Mouse (Mus musculus) frontal cortex, postnatal 10 days (tissue): ENCODE measurements around the gene Nwd2.

Source experiments
- DNase-seq, 2 experiments: peaks; one replicate each; pipeline ENCODE4 v3.0.0; 2022; ENCODE audit warnings: low spot score in 2 of 2, mixed read lengths in 1 of 2

Nwd2 gene

DNA sequence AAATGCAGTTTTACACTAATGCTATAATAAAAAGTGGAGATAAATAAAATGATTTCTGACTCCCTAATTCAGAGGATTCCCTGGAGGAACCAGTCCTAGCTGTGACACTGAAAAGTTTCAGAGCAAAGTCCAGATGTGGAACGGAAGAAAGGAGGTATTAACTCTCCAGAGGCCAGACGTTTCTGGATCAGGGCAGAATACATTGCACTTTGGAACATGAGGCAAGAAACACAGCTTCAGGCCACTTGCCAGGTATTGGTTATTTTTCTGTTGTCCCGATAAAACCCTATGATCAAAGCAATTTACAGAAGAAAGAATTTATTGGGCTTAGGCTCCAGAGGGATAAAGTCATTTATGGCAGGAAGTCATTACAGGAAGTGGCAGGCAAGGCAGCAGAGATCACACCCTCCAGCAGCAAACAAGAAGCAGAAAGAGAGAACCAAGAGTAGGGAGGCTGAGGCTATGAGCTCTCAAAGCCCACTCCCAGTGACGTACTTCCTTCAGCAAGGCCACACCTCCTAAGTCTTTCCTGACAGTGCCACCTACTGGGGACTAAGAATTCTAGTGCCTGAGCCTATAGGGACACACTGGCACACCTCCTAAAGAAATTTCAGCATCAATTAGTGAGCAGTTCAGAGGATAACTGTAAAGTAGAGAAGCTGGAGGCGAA is 106.3 kb downstream of the Nwd2 start:
- DNase-seq, result no peak

DNA sequence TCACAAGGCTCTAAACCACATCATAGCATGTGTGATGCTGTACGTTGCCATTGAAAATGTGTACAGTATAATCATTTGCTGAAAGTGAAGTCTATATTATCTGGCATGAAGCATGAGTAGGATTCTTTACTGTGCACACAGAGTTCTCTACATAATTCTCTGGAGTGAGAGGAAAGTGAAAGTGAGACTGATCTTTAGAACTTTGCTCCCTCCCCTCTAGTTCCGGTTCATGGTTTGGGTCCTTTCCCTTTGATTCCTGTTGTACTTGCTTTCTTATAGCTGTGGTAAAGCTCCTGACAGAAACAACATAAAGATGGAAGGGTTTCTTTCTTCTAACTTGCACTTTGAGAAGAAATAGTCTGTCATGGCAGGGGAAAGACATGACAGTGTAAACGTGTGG is 107.0 kb downstream of the Nwd2 start:
- no peak for DNase-seq

DNA sequence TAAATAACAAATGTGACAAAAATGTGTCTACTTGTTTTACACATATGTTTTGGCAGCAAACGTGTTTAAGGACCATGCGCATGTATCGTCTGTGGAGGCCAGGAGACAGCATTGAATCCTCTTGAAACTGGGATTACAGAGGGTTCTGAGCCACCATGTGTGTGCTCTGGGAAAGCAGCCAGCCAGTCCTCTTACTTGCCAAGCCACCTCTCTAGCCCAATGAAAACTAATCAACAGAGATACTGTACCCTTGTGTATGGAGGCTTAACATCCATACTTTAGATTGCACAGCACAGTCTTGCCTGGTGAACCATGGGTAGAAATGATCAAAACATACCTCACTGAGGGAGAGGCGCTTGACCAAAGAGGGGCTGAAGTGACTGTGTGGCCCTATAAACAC is 117.0 kb downstream of the Nwd2 start:
- DNase-seq, result no peak

DNA sequence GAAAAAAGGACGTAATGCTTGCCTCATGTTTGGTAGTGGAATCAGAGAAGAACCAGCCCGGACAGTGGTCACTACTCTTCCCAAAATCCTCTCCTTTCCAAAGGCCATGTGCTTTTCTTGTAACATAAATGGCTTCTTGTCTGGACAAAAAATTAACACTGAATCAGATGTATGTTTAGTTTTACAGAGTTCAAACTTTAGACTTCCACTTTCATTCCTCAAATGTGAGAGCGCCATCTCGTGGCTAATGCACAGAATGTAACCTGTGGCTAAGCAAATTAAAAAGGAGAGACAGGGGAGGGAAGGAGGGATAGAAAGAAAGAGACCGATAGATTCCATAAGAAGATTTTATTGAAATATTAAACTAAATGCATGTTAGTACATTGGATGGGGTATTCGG is 117.8 kb downstream of the Nwd2 start:
- DNase-seq, result peak in 1 of 2 experiments; percentile 44

DNA sequence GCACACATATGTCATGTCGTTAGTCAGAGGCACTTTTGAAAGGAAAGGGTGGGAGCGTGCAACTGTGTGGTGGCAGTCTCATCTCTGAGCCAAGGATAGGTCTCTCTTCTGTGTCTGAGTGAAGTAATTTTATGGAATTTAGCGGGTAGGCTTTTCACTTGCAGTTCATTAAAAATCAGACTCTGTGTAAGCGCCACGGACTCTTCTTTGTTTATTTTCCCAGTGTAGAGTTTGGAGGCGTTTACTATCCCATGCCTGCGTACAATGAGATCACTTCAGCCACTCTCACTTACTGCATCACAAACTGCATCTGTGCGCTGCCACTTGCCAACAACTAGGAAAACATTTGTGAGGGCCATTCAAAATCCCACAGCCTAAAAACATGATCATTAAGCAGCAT is 118.6 kb downstream of the Nwd2 start:
- no peak for DNase-seq

DNA sequence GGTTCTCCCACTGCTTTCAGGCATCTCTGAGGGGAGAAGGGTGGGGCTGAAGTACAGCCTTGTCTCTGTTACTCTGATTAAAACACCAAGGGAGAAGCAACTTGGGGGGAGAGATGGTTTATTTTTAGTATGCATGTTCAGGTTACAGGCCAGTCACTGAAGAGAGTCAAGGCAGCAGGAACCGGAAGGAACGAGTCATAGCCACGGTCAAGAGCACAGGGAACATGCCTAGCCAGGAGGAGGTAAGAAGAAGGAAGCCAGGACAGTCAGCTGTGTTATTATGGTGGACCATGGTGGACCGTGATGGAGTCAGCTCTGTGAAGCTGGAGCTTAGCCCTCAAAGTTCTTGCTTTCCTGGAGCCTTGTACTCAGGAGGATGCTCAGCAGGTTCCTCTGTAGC is 119.3 kb downstream of the Nwd2 start:
- DNase-seq, result no peak

DNA sequence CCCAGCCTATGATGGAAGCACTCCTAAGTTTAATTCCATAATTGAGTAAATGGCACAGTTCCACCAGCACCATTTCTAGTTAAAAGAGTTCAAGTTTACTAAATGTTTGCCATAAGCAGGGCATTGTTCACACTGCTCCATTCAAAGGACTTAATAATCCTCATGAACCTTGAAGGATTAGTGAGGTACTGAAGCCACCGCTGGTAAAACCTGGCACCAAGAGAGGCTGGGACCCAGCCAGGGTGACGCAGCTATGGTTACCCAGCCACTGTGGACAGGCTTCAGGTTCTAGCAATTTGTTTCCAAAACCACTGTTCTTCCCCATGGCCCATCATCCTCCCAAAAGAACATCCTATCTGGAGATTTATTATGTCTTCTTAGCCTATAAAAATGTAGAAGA is 124.1 kb downstream of the Nwd2 start:
- no peak for DNase-seq

DNA sequence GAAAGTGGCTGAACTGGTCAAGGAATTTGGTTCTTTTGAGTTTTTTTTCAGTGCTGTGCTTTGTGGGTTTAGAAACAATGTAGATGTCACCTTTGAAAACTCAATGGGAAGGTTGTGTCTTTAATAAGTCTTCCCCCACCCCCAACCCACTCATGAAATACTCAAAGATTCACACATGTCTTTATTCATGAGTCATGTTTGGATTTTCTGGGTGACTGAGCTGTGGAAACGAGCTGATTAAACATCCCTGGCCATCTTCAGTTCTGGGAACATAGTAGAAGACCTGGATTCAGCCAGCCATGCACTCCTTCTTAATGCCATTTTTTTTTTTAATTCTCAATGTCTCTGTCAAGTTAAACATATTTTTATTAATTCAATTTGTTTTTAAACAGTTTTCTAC is 124.7 kb downstream of the Nwd2 start:
- no peak for DNase-seq

DNA sequence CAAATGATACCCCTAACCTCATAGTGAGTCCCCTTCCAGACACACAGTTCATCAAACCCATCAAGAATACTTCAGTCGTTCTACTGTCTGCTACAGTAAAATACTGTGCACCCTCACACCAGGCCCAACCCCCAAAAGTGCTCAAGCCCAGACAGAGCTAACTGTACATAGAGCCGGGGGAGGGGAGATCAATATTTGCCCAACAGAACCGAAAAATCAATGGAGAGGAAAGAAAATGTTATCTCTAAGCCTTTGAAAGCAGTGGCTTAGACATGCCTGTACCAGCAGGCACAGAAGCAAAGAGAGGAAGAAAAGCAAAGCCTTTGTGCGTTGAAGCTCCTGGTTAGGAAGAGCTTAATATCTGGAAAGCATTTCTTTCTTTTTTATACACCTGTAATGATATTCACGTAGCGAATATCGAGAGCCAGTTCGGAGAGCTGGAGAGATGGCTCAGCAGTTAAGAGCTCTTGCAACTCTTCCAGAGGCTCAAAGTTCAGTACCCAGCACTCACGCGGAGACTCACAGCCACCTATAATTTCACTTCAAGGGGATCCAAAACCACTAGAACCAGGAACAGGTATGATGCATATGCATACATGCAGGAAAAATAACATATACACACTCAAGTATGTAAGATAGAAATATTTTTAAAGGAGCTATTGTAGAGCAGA is 139.4 kb downstream of the Nwd2 start:
- DNase-seq, result no peak

DNA sequence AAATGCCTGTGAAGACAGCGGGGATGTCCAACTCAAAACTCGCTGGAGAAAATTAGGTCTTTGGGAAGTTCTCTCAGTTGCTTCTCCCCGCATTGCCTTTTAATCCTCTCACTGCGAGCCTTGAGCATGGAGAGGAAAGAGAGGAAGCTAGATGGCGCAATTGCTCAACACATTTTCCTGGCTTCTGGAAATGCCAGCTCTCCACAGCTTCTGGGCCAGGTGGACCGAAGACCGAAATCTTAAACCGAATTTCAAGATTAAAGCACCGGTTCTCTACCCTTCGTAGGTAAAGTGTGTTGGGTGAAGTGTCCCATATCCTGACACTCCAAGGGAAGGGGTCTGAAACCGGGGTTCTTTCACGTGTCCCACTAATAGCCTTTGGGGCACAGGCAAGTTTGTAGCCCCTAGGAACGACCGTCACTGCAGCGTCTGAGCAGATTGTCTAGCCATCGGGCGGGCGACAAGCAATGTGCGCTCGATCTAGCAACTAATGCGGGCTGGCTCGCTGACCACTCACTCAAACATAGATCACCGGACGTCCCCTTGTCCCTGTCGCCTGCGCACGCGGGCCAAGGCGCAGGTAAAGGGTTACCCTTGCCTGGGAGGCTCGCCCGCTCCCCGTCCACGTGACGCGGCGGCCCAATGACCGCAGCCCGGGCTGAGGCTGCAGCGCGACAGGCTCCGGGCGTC is 163.1 kb downstream of the Nwd2 start, which contains the start of gene 0610040J01Rik:
0610040J01Rik (plus strand) TSS at position 545 of the 690 bp plus-strand sequence.
- peak; percentile 28 to 67 for DNase-seq

DNA sequence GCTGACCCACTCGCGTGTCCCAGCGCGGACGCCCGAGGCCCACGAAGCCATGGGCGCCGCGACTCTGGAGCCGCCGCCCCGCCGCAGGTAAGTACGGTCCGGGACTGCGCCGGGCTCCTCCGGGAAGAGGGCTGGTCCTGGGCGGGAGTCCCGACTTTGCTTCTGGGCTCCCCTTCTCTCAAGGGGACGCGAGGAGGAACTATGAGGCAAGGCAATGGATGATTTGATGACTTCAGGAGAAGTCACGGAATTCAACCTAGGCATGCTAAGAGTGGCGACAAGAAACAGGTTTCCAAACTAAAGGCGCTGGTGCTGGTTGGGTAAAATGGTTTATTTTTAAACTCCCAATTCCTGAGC is 163.6 kb downstream of the Nwd2 start:
- no peak for DNase-seq

DNA sequence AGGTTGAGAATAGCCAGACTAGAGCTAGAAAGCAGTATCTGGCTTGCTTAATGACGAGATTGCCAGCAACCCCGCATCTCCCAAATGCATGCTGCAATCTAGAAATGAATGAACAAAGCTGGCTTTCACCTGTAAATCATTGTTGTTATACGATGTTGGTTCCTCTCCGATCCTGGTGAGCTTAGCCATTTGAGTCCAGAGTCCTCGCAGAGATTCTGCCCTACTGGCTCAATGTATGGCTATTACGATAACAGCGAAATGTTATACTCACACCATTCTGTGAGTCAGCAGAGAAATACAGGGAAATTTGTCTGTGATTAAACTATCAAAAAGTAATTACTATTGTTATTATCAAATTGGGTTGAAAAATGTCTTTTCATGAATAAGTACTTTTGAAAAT is 167.7 kb downstream of the Nwd2 start:
- no peak for DNase-seq

DNA sequence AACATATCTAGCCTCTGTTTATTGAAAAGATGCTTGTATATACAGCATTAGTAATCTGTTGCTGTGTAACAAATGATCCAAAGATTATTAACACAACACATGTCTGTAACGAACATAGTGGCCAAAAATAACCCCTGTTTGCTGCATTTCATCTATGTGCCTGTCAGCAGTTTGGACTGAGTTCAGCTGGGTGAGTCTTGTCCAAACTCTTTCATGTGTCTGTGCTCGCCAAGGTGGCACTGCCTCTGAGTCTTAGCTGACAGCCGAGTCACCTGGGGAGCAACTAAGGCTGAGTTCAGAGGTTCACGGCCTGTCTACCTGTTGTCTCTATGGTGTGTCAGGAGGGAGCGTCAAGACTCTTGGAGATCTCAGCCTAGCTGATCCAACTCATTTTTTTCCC is 168.4 kb downstream of the Nwd2 start:
- DNase-seq, result no peak

DNA sequence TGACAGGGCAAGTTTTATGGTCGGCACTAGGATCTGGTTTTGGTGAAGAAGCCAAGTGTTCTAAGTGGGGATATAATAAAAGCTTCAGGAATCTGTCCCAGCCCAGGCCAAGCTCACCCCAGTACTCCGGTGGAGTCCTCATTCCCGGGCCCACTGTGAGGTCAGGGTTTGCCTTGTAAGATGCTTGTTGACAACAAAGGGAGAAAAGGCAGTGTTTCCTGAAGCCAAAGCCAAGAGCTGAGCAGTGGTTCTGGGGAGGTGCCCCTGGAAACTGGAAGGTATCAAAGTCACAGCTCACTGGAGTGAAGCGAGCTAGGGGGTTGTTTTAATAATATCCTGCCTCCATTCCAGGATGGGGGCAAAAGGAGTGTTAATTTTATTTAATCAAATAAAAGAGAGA is 170.1 kb downstream of the Nwd2 start:
- no peak for DNase-seq

DNA sequence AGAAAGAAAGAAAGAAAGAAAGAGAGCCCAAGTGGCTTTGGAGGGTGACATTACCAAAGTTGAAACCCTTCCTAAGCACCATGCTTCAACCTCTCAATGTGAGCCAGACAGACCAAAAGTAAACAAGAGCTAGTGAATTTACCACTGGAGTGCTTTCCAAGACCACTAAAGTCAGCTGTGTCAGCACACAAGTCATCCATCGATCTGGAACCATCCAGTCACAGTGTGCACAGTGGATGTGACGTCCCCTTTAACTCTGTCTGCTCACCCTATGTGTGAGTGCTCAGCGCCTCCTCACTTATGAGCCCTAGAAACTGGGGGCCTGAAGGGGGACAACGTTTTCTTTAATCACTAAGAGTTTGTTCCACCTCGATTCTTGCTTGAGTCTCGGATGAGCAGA is 170.6 kb downstream of the Nwd2 start:
- no peak for DNase-seq

DNA sequence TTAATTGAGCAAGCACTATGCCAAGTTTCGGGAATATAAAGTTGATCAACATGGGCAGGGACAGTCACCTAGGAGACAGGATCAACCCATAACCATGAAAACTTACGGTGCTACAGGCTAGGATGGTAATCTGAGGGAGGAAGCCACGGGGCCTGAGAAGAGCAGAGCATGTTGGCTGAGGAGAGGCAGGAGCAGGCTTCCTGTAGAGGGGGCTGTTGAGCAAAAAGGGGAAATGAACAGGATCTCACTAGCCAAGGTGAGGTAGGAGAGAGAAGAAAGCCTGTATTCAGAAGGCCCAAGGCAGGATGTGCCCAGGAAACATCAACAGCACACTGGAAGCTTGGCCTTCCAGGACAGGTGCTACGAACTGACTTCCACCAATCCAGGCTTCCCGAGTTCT is 172.3 kb downstream of the Nwd2 start:
- DNase-seq, result no peak

DNA sequence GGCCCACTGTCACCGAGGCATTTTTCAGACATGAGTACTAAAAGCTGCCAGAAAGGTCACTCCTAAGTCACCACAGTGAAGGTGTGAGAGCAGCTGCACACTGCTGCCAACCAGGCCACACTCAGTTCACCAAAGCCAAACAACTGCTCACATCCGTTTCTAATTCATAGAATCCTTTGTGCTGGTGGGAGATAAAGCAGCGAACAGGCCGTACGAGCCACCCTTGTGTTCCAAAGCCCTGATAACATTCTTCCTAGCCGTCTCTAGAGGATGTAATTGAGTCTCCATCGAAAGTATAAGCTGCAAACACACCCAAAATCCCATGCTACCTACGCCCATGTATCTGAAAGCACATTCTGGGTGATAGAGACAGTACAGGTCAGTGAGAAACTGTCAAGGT is 173.0 kb downstream of the Nwd2 start:
- no peak for DNase-seq

DNA sequence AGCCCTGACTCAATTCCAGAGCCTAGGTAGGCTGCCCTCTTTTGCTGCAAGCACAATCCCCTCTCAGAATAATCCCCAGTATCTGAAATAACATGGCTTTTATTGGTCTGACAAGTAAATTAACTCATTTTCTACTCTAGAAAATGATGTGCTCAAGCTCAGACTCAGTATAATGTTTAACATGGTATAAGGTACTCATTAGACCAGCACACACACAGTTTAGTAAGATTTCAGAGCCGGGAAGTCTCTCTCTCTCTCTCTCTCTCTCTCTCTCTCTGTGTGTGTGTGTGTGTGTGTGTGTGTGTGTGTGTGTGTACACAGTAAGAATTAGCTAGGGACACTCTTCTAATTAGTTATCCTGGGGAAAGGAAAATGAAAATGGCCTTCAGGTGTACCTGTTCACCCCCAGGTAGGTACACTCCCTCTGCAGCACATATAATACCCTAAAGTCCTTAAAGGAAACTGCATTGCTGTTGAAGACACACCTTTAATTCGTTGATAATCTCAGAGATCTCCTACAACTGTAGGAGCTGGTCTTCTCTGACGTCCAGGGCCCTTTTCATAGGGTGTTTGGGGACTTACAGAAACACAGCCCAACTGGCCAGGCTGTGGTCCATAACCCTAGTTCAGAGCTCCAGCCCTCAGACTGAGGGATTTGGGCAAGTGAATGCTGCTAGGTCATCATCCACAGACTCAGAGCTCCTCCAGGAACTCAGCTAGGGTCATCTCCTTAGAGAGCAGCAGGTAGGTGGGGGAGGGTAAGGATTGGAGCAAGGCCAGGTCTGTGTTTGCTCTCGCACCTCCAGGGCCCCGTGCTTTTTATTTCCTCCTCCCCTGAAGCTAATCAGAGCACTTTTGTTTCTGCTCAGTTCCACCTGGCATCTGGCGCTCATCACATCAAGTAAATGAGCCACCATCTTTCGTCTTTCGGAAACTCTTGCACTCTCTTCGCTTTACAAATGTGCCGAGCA is 174.7 kb downstream of the Nwd2 start:
- no peak for DNase-seq

DNA sequence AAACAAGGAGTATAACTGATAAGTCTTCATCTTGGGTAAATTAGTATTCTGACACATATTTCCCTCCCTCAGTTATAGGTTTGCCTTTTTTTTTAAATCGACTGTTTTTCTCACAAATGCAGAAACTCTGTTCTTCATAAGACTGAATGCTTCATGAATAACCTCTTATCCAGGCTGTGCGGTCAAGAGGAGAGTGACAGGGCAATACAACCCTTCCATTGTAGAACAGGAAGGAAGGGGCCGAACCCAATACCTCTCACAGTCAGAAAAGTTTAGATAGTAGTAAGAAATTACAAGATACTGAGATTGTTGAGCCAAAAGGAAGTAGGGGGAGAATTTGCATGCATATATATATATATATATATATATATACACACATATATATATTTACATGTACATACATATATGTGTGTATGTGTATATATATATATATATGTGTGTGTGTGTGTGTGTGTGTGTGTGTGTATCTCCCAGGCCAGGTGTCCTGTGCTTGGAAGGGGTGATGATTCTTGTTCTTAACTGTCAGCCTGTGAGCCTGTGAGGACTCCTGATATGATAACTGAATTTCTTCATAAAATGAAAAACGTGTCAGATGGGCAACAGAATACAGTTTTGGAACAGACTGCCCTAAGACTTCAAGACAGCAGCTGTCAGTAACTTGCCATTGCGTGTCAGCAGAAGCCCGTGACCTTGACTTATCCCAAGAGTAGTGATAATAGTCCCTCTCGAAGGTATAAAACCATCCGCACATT is 175.9 kb downstream of the Nwd2 start:
- DNase-seq, result no peak

DNA sequence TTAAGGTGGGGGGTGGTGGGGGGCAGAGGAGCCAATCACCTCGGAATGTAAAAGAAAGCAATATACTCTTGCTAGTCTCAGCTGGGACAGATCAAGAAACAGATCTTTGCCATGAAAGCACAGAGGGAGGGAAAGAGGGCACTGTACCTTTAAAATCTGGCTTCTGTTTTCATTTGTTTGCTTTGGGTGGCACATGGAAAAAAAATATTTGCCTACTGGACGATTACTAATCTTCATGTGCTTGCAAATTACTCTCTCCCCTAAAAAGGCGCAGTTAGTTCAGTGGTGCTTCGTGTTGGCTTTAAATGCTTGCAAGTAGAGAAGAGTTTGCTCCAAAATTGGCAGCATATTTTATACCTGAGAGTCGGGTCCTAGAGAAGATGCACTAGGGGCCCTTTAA is 177.0 kb downstream of the Nwd2 start:
- DNase-seq, result no peak

DNA sequence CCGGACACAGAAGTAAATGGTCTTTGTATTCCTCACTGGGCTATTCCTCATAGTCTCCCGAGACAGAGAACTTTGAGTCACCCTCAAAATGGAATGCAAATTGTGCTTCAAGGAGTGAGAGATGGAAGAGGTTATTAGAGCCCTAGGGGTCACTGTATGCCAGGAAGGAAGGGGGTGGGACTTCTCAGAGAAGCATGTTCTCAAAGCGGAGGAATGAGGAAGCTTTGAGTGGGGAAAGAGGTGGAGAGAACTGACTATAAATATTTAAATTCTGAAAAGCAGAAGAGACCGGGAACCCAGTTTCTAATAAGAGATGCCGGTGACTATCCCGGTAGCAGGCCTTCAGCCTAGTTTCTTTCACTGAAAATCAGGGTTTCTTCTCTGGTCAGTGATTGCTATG is 178.1 kb downstream of the Nwd2 start:
- no peak for DNase-seq
